Comparison of ENCODE assay signal across 10 mouse cellular contexts in genomic region chr1:87568398-87568797, GRCm38 (mm10). TPM values are rescaled to one million over a fixed set of nuclear protein-coding genes. Genes with fewer than 3 reads are reported as not detected.
DNase-seq lines count a peak whose midpoint lies in the region; ATAC-seq and TF ChIP-seq lines count a peak whose summit lies in the region.
"Had no signal": no experiment of that assay in that cellular context is flagged by ENCODE, and none has a peak within 500 bp of the region (broad histone marks: within the 10 kb centered on the region; RNA-seq: fewer than 3 reads in every experiment).

No protein-coding gene starts in this region.

- H3K4me3 ChIP-seq in testis, adult 2 months (ENCODE audit: control insufficient read depth, low read depth, low read length): no peak overlapping the region
- no peak overlapping the region for H3K4me3 ChIP-seq in lung, embryonic 14.5 days (ENCODE audit: low read depth, low read length)
- no peak overlapping the region for H3K4me3 ChIP-seq in midbrain, embryonic 16.5 days (ENCODE audit: low read depth, low read length)
- H3K4me3 ChIP-seq: hindbrain, embryonic 15.5 days; neural tube, embryonic 12.5 days had no signal

- 30% methylated on average over 6 of the region's 6 CpGs for WGBS in lung, embryonic 14.5 days
- WGBS in midbrain, embryonic 16.5 days: 50% methylated on average over 6 of the region's 6 CpGs

- no peaks in the 10 kb centered on the region for H3K36me3 ChIP-seq in testis, adult 2 months (ENCODE audit: control insufficient read depth, insufficient read depth, low read length)
- no peaks in the 10 kb centered on the region for H3K36me3 ChIP-seq in lung, embryonic 14.5 days (ENCODE audit: insufficient read depth)
- no peaks in the 10 kb centered on the region for H3K36me3 ChIP-seq in midbrain, embryonic 16.5 days (ENCODE audit: control insufficient read depth, insufficient read depth, low read length)
- H3K36me3 ChIP-seq: hindbrain, embryonic 15.5 days; neural tube, embryonic 12.5 days had no signal

- TF ChIP-seq CTCF in testis, adult 2 months (IDR thresholded peaks at IDR 0.05; ENCODE audit: control insufficient read depth, insufficient read depth, insufficient replicate concordance, low read depth, low read length): peak; percentile 37; the same call in 1 of the 2 replicates
- peak; percentile 63 for TF ChIP-seq CTCF in lung, embryonic 14.5 days (IDR thresholded peaks at IDR 0.05; ENCODE audit: low read depth)

- H3K4me1 ChIP-seq in testis, adult 2 months (ENCODE audit: control insufficient read depth, insufficient read depth, low read length): no peaks in the 10 kb centered on the region
- no peaks in the 10 kb centered on the region for H3K4me1 ChIP-seq in lung, embryonic 14.5 days (ENCODE audit: insufficient read depth)
- no peaks in the 10 kb centered on the region for H3K4me1 ChIP-seq in midbrain, embryonic 16.5 days (ENCODE audit: control insufficient read depth, insufficient read depth, low read length)
- H3K4me1 ChIP-seq: hindbrain, embryonic 15.5 days; neural tube, embryonic 12.5 days had no signal

- no peaks in the 10 kb centered on the region for H3K9me3 ChIP-seq in lung, embryonic 14.5 days (ENCODE audit: low read depth, low read length)
- H3K9me3 ChIP-seq in midbrain, embryonic 16.5 days (replicated peaks; ENCODE audit: control insufficient read depth, low read length, poor library complexity, severe bottlenecking): no peaks in the 10 kb centered on the region
- H3K9me3 ChIP-seq: hindbrain, embryonic 15.5 days; neural tube, embryonic 12.5 days had no signal

- no peak overlapping the region for H3K9ac ChIP-seq in lung, embryonic 14.5 days
- H3K9ac ChIP-seq in midbrain, embryonic 16.5 days (ENCODE audit: low read depth, low read length): no peak overlapping the region
- H3K9ac ChIP-seq: hindbrain, embryonic 15.5 days; neural tube, embryonic 12.5 days had no signal

- DNase-seq in cerebellum, postnatal 10 days: peak; percentile 24 to 45
- DNase-seq in cerebellum, adult 9-11 months: no peak
- DNase-seq in testis, postnatal 10 days (ENCODE audit: low spot score): no peak
- DNase-seq in lung, embryonic 14.5 days: peak; percentile 48
- DNase-seq in thymus, postnatal 0 days (ENCODE audit: low spot score): peak; percentile 50
- DNase-seq in adrenal gland, postnatal 14 days: no peak

- H3K27me3 ChIP-seq in testis, adult 2 months (ENCODE audit: control insufficient read depth, insufficient read depth, low read length): no peaks in the 10 kb centered on the region
- H3K27me3 ChIP-seq in lung, embryonic 14.5 days (ENCODE audit: insufficient read depth, low read length): no peaks in the 10 kb centered on the region
- H3K27me3 ChIP-seq in midbrain, embryonic 16.5 days (ENCODE audit: control insufficient read depth, insufficient read depth, low read depth, low read length): 0 out of 2 replicates have a peak, but pooled peaks cover 2% of the 10 kb centered on the region
- H3K27me3 ChIP-seq: hindbrain, embryonic 15.5 days; neural tube, embryonic 12.5 days had no signal

- no peak for TF ChIP-seq POLR2A in testis, adult 2 months (IDR thresholded peaks at IDR 0.05; ENCODE audit: control insufficient read depth, low read depth, low read length)

- no peak overlapping the region for H3K27ac ChIP-seq in testis, adult 2 months (ENCODE audit: control insufficient read depth, insufficient read depth, low read depth, low read length)
- H3K27ac ChIP-seq in lung, embryonic 14.5 days (ENCODE audit: low read depth): no peak overlapping the region
- H3K27ac ChIP-seq in midbrain, embryonic 16.5 days (ENCODE audit: low read length): no peak overlapping the region
- H3K27ac ChIP-seq: hindbrain, embryonic 15.5 days; neural tube, embryonic 12.5 days had no signal

- no peak overlapping the region for H3K4me2 ChIP-seq in lung, embryonic 14.5 days
- no peak overlapping the region for H3K4me2 ChIP-seq in midbrain, embryonic 16.5 days (ENCODE audit: low read length)
- H3K4me2 ChIP-seq: hindbrain, embryonic 15.5 days; neural tube, embryonic 12.5 days had no signal

- ATAC-seq in lung, embryonic 14.5 days (ENCODE audit: insufficient read depth): no peak
- no peak for ATAC-seq in midbrain, embryonic 16.5 days

RNA-seq across cellular contexts. Expression of gene Ngef, which starts 5.3 kb away (rescaled TPM):
- 0.89 and 1.2 TPM in 2 replicates for polyA plus RNA-seq in testis, adult 2 months (2012; rRNA removed)
- 1.1 and 1.5 TPM in 2 replicates for polyA plus RNA-seq in lung, embryonic 14.5 days (2014; fragmentation: Nextera tagmentation; extraction: Ambion mirVana)
- 0.10 and 0.18 TPM in 2 replicates for polyA plus RNA-seq in thymus, postnatal 0 days (2015; fragmentation: Nextera tagmentation; extraction: Ambion mirVana)
- 23.1 and 31.8 TPM in 2 replicates for polyA plus RNA-seq in midbrain, embryonic 16.5 days (2015; fragmentation: Nextera tagmentation; extraction: Ambion mirVana)
- 0.64 and 3.6 TPM in 2 replicates for total RNA-seq in adrenal gland, postnatal 14 days (2021)

RNA-seq across cellular contexts. Expression of gene Inpp5d, which starts 51.7 kb away (rescaled TPM):
- polyA plus RNA-seq in testis, adult 2 months (2012; rRNA removed): 8.1 and 10.4 TPM in 2 replicates
- 9.3 and 11.2 TPM in 2 replicates for polyA plus RNA-seq in lung, embryonic 14.5 days (2014; fragmentation: Nextera tagmentation; extraction: Ambion mirVana)
- 41.0 and 43.6 TPM in 2 replicates for polyA plus RNA-seq in thymus, postnatal 0 days (2015; fragmentation: Nextera tagmentation; extraction: Ambion mirVana)
- 3.3 and 5.6 TPM in 2 replicates for polyA plus RNA-seq in midbrain, embryonic 16.5 days (2015; fragmentation: Nextera tagmentation; extraction: Ambion mirVana)
- 13.2 and 34.2 TPM in 2 replicates for total RNA-seq in adrenal gland, postnatal 14 days (2021)

RNA-seq across cellular contexts. Expression of gene Neu2, which starts 58.7 kb away (rescaled TPM):
- polyA plus RNA-seq in testis, adult 2 months (2012; rRNA removed): 0.59 and 1.4 TPM in 2 replicates
- 0.91 and 1.7 TPM in 2 replicates for polyA plus RNA-seq in lung, embryonic 14.5 days (2014; fragmentation: Nextera tagmentation; extraction: Ambion mirVana)
- polyA plus RNA-seq in thymus, postnatal 0 days (2015; fragmentation: Nextera tagmentation; extraction: Ambion mirVana): 6.2 and 8.1 TPM in 2 replicates
- 0.47 and 0.90 TPM in 2 replicates for polyA plus RNA-seq in midbrain, embryonic 16.5 days (2015; fragmentation: Nextera tagmentation; extraction: Ambion mirVana)
- total RNA-seq in adrenal gland, postnatal 14 days (2021): not detected in 2 replicates
- polyA plus RNA-seq: neural tube, embryonic 12.5 days had no signal

Comparison
In these comparisons a context has a peak if more than half of its experiments do, and no peak if none do; other contexts are left out.
1. DNase-seq: peak in cerebellum, postnatal 10 days (2 of 2), lung, embryonic 14.5 days (single experiment) and thymus, postnatal 0 days (single experiment); none in cerebellum, adult 9-11 months (single experiment), testis, postnatal 10 days (single experiment) and adrenal gland, postnatal 14 days (single experiment).